Mouse (Mus musculus): ENCODE measurements around the gene Zfp90. TPM values are rescaled to one million over a fixed set of nuclear protein-coding genes. Genes with fewer than 3 reads are reported as not detected.

Zfp90 gene
- 10 to 100 TPM; 11.1 to 11.7 TPM for total RNA-seq (2021)

DNA sequence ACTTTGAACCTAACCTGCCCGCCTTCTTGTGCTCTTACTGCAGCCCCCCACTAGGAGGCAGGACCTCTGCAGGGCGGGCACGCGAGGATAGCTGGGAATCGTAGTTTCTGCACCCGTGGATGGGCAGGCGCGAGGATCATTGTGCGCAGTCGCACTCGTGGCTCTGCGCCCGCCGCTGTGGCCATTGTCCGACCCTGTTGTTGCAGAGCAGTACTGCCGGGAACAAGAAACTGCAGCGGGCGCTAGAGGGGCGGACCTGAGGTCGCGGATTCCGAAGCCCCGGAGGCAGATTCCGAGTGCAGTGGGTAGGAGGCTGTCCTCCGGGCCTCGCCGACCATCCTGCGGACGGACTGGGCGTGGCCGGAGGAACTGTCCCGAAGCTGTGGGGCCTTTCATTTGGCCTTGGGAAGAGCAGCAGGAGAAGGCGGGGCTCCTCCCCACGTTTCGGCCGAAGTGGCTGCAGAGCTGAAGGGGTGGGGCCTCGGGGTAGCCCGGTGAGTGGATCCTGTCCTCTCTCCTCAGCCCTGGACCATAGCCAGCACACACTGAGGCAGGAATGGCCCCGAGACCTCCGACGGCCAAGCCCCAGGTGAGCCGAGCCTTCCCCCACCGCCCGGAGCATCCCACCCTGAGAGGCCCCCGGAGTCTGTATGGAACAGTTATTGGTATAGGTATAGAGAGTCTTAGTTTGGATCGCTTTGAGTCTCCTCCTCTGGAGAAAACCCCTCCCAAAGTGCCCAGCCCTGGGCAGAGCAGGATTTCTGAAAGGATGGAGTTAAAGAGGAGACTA, at the start of gene Zfp90:
Gene Zfp90, plus strand, starts transcription at position 146 of the 790 bp plus-strand sequence.
- DNase-seq (ENCODE audit: low spot score in 2 of 2), result peak; percentile 94 to 95
- intact Hi-C loops (cut with DNase I), result no loop called here

DNA sequence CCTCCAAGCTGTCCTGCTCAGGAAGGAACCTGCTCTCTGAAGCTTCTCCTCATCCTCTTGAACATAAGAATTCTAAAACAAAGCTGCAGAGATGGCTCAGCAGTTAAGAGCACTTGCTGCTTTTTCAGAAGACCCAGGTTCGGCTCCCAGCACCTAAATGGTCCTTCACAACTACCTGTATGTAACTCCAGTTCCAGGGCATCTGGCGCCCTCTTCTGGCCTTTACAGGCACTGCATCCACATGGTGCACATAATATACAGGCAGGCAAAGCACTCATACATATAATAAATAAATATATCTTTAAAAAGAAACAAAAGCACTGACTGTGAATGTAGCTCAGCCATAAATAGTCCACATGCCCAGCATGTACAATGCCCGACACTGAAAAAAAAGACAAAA, 46.6 kb upstream of the Zfp90 start:
- DNase-seq (ENCODE audit: low spot score in 2 of 2), result no peak
- intact Hi-C loops (cut with DNase I), result no loop called here

DNA sequence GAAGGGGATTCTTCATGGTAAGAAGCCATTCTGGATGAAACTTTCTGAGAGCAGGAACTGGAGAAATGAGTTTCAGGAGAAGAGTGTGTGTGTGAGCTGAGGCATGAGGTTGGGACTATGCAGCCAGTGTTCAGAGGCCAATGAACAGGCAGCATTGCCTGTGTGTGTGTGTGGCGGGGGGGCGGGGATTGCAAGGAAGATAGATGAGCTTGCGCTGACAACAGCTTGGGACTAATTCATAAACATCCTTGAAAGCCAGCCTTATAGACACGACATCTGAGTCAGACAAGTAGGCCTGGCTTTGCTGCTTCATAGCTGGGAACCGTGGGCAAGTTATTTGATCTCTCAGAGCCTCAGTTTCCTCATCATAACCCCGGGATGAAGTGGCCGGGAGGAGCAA, 46.1 kb upstream of the Zfp90 start:
- DNase-seq (ENCODE audit: low spot score in 2 of 2), result no peak
- intact Hi-C loops (cut with DNase I), result no loop called here

DNA sequence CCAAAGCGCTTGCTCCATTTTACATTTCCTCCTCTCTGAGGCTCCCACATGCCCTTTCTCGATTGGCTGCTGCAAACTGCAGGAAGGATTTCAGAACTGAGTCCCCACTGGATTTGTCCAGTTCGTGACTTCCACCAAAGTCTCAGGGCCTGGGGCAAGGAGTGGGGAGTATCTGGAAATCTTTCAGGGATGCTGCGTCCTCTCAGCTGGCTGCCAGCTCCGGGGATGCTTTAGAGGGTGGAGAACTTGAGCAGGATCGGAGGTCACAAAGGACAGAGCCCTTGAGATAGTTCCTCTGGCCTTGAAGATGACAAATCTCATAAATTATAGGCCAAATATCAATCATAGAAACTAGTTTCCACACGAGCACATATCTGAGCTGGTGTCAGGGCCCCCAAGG, 39.2 kb upstream of the Zfp90 start:
- intact Hi-C loops (cut with DNase I), result no loop called here
- peak in 1 of 2 experiments; percentile 14 for DNase-seq (ENCODE audit: low spot score in 2 of 2)

DNA sequence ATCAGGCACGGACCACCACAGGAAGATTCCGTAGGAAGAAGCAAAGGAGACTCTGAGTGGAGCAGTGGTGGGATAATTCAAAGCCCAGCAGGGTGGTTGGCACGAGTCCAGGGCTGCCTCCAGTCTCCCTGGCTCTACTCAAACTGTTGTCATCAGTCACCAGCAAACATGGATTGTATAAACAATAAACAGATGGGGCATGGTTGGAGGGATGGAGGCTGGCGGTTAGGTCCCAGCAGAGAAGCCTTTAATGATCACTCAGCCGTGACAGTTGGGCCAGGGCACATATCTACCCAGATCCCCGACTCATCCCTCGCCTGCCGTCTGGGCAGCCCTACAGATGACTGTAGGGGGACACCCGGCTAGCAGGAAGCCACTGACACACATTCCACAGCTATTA, 38.3 kb upstream of the Zfp90 start:
- intact Hi-C loops (cut with DNase I), result no loop called here
- no peak for DNase-seq (ENCODE audit: low spot score in 2 of 2)

DNA sequence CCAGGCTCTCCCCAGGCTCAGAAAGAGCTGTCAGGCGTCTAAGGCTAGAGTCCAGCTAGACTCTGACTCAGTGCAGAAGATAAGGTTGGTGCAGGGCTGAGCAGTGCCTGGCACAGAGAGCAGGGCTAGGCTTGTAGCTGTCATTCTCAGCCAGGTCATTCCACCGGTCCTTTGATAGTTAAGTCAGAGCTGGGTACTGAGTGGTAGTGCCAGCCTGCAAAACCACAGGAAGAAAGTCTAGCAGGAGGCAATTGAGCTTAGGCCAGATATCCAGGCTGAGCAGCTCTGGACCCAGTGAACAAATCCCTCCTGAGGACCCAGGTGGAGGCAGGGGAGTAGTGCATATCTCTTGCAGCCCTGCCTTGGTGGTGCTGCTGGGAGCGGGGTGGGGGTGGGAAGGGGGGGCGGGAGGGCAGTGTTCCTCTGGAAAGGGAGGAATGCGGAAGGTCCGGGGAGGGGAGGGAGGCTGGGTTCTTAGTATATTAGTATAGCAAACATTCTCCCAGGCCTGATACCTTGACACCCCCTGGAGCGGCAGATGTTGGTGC, 36.6 kb upstream of the Zfp90 start:
- no peak for DNase-seq (ENCODE audit: low spot score in 2 of 2)
- intact Hi-C loops (cut with DNase I), result no loop called here

DNA sequence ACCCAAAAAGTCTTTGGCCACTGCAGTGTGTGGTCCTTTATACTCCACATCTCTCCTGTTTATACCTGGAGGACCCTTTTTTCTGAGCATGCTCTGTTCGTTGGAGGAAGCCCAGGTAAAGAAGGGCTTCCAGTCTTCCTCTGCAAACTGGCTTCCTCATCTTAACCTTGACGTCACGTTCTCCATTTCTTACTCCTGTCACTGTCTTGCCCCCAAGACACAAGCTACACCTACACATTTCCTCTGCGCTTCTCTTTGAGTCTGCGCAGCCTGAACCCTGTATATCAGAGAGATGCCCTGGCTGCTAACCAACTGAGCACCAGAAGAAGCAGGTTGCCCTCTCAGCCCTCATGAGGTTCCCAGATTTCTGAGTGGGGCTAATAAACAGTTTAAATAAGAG, 35.8 kb upstream of the Zfp90 start:
- no peak for DNase-seq (ENCODE audit: low spot score in 2 of 2)
- intact Hi-C loops (cut with DNase I), result no loop called here

DNA sequence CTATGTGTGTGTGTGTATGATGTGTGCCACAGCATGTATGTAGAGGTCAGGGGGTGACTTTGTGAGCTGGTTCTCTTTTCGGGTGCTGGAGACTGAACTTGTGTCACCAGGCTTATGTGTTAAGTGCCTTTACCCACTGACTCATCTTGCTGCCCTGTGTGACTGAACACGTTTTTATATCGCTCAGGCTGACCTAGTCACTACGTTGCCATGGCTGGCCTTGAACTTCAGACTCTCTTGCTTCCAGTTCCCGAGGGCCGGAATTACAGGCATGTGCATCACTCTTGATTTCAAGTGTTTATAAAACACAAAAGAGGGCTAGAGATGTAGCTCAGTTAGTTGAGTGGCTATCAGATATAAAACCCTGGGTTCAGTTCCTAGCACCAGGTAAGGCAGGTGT, 34.1 kb upstream of the Zfp90 start:
- intact Hi-C loops (cut with DNase I), result no loop called here
- no peak for DNase-seq (ENCODE audit: low spot score in 2 of 2)

DNA sequence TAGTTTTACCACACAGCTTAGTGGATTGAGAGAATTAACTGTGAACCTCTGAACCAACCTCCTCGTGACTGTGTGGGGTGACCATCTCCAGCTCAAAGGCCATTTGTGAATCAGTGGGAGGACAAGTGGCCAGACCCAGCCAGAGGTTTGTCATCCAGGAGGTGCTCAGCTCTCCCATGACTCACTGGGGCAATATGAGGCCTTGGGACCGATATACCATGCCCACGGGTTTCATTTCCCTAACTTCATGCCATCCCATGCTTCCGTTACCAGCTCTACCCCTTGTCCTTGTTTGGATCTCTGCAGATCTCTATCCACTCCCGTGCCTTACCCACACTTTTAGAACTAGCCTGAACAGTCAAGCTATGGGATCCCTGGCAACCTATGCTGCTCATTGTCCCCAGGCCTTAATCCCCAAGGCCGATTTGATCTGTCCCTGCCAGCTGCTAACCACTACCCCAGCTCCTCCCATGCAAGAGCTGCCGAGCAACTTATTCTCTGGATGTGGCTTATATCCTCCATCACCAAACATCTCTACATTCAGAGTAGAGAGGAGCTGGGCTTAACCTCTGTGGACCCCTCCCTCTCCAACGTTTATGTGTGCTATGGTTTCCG, 27.2 kb upstream of the Zfp90 start:
- intact Hi-C loops (cut with DNase I), result no loop called here
- DNase-seq (ENCODE audit: low spot score in 2 of 2), result no peak

DNA sequence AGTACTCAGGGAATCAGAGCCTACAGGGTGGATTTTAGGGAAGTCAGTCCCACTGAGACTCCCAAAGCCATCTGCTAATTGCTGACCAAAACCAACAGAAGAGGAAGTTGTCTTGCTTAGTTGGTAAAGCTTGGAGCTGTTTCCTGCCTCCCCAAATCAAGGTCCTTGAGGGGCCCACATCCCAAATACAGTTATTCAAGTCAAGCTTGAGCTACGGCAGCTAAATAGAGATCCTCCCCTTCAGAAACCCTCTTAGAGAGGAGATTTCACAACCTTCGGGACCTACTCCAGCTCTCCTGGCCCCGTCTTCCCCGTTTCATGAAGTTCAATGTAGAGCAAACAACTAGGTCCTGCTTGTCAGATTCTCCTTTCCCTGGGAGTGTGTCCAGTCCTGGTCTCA, 20.6 kb upstream of the Zfp90 start:
- intact Hi-C loops (cut with DNase I), result no loop called here
- no peak for DNase-seq (ENCODE audit: low spot score in 2 of 2)

DNA sequence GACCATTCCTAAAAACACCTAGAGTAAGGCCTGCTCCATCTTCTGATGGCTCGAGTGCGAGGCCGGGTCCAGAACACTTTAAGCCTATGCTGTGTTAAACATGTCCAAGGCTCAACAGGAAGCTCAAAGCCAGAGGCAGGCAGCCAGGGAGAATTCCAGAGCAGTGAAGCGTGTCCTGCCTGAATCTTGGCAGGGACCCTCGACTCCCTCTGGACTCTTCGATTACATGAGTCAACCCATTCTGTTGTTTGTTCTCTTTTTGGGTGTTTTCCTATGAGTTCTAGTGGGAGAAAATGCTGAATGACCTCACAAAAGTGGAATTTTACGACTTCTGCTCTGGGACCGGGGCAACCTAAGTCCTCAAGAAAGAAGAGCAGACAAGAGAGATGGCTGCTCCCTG, 15.4 kb upstream of the Zfp90 start:
- intact Hi-C loops (cut with DNase I), result loop anchor here (5.0 to 10.0 kb wide), 3 partner anchors 62 to 257 kb away; partner anchors contain the start of gene Smpd3
- no peak for DNase-seq (ENCODE audit: low spot score in 2 of 2)

DNA sequence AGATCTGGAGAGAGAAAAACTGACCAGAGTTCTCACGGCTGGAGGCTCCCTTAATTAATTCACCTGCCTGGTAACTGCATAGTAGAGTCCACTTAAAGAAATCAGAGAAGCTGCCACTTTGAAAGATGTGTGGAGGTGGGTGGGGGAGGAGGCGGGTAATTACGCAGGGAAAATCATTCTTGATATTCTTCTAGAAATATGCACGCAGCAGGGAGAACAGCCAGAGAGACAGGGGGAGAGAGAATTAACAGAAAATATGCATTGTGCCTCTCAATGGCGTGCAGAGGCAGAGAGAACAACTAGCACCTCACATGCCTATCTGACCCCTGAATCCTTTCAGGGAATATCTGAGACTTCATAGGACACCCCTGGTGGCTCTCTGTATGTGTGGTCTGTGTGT, 14.9 kb upstream of the Zfp90 start:
- no peak for DNase-seq (ENCODE audit: low spot score in 2 of 2)
- intact Hi-C loops (cut with DNase I), result loop anchor here (5.0 to 10.0 kb wide), 3 partner anchors 63 to 258 kb away; partner anchors contain the start of gene Smpd3

DNA sequence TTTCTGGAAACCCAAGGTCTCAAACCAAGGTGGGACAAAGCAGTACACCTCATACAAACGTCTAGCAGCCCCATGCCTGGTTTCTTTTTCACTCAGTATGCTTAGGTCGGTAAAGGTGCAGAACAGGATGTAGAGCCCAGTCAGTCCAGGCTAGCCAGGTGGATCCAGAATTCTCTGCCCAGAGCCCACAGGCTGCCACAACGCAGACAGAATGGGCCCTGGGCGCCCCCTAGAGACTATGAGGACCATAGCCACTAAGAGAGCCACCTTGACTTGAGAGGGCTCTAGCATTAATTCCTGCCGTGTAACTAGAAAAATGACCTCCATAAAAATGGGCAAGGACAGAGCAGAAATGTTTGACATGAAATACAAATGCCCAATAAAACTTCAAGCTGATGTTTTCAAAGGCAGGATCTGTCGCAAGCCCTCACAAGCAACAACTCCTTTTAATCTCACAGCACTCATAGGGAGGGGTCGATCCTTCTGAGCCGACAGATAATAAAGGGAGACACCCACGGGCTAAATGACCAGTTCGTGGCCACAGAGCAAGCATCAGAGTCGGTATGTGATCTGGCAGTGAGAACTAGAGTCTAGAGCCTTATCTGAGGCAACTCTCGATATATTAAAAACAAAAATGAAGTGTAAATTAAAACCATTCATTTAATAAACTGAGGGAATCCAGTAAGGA, 11.7 kb upstream of the Zfp90 start:
- DNase-seq (ENCODE audit: low spot score in 2 of 2), result peak; percentile 38 to 54
- intact Hi-C loops (cut with DNase I), result loop anchor here (5.0 to 10.0 kb wide), 3 partner anchors 66 to 261 kb away; partner anchors contain the start of gene Smpd3

DNA sequence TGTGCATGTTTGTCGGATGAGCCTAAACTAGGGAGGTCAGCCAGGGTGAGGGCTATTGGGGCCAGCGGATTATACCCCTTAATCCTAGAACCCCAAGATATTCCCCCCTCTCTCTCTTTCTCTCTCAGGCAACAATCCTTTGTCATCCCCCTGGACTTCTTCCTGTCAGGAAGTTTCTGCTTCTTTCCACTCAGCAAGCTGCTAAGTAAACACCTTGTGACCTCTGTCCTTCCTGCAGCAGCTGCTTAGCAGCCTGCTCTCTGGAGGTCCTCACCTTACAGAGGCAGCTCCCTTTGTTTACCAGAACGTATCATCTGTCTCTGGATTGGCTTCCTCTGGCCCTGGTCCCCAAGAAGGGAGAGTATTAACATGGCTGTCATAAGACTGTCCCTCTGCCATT, 10.3 kb upstream of the Zfp90 start:
- no peak for DNase-seq (ENCODE audit: low spot score in 2 of 2)
- intact Hi-C loops (cut with DNase I), result loop anchor here (5.0 to 10.0 kb wide), 3 partner anchors 68 to 263 kb away; partner anchors contain the start of gene Smpd3

DNA sequence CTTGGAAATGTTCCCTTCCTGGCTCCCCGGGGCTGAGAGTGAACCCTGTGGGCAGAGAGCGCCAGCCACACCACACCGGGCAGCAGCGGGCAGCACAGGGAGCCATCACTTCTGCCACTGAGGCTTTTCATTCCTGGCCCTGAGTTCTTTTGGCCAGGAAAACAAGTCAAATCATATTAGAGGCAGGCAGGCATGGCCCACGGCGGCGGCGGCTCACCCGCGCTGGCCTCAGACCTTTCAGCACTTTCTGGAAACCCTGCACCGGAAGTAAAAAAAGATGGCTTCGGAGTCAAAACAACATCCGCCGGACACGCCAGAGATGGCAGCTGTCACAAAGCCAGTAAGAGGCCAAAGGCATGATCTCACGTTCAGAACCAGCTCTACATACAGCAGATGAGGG, 9.3 kb upstream of the Zfp90 start:
- intact Hi-C loops (cut with DNase I), result loop anchor here (10.0 kb wide), 1 partner anchor 141 kb away; no protein-coding TSS in a partner anchor
- DNase-seq (ENCODE audit: low spot score in 2 of 2), result no peak

DNA sequence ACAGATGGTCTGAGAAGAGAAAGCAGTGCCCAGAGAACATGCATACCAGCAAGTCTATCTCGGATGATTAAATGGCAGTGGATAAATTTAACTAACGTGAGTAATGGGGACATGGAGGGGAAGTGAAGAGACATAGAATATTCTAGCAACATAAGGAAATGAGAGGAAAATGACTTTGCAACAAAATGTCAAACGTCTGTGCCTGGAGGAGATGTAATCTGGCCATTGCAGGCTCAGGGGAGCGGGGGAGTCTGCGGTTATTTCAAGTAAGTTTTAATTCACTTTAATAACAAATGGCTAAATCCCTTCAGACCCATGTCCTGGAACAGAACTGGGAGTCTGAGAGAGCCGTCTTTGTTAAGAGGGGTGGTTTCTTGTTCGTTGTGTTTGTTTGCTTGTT, 5.1 kb upstream of the Zfp90 start:
- intact Hi-C loops (cut with DNase I), result no loop called here
- DNase-seq (ENCODE audit: low spot score in 2 of 2), result no peak

DNA sequence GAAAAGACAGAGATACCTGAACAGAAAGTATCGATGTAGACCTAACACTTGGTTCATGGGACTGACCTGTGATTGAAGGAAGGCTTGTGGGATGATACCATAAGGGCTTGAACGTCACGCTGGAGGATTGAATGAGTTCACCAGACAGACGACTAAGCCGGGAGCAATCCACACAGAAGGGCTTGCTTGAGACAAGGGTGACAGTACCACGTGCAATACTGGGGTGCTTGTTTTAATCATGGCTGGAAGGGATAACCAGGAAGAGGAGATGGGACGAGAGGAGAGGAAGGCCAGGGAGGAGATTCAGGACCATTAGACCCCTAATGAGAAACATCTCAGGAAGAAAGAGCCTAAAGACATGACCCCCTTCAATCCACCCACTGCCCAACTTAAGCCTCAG, 4.6 kb upstream of the Zfp90 start:
- intact Hi-C loops (cut with DNase I), result no loop called here
- no peak for DNase-seq (ENCODE audit: low spot score in 2 of 2)

DNA sequence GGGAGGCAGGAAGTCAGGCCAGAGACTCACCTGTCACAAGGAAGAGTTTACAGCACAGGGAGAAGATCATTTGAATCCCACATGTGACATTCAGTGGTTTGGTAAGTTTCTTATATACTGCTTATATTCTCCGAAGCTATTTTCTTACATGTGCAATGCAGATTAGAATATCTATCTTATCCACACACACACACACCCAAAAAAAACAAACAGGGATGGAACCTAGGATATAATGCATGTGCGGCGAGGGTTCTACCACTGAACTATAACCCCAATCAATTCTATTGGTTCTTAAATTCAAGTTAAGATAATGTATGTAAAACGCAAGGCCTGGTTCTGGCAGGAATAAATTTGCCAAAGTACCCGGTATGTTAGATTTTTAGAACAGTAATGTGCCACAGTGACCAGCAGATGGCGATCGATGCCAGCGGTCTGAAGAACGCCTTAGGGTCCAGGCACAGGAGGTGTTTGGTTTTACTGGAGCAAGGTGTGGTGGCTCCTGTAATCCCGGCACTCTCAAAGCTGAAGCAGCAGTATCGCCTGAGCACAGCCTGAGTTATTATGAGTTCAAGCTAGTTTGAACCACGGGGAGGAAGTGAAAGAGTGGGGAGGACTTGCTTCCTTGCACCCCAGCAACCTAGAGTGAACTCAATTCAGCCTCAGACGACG, 3.2 kb upstream of the Zfp90 start:
- intact Hi-C loops (cut with DNase I), result no loop called here
- DNase-seq (ENCODE audit: low spot score in 2 of 2), result peak; percentile 37 to 55

DNA sequence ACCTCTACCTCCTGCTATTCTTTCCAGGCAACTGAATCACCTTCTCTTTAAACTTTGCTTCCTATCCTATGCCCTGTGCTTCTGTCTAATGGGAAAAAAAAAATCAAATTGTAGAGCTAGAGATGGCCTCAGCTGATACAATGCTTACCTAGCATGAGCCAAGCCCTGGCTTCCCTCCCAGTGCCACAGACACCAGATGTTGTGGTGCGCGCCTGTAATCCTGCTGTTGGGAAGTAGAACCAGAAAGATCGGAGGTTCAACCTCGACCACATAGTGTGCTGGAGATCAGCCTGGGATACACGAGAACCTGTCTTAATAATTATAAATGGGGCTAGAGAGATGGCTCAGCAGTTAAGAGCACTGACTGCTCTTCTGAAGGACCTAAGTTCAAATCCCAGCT, 2.6 kb downstream of the Zfp90 start:
- DNase-seq (ENCODE audit: low spot score in 2 of 2), result no peak
- intact Hi-C loops (cut with DNase I), result no loop called here

DNA sequence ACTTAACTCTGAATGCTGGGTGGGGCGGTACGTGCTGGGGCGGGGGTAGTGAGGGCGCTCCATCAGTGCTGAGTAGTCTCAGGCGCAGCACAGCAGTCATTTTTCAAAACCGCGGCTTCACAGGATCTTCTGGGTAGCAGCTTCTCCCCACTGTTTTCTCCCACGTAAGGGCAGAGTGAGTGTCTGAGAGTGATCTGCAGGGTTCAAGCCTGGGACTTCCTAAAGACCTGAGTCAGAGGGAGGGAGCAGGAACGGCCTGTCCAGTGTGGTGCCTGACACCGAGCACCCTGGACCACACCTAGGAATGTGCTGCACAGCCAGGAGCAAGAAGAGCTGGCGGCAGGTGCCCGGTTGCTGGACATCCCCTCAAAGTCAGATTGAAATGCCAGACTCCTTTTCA, 16.0 kb downstream of the Zfp90 start:
- no peak for DNase-seq (ENCODE audit: low spot score in 2 of 2)
- intact Hi-C loops (cut with DNase I), result loop anchor here (5.0 kb wide), 1 partner anchor 101 kb away; no protein-coding TSS in a partner anchor

Data from left cerebral cortex, postnatal 36 days (tissue).